Mouse (Mus musculus): ENCODE measurements around the gene Psrc1. TPM values are rescaled to one million over a fixed set of nuclear protein-coding genes. Genes with fewer than 3 reads are reported as not detected.
A peak's percentile ranks its signal among the peaks of the same experiment; 100 is the strongest.

Psrc1 gene
- polyA plus RNA-seq, 1 experiment from 2014 or later = 81.5 TPM

DNA sequence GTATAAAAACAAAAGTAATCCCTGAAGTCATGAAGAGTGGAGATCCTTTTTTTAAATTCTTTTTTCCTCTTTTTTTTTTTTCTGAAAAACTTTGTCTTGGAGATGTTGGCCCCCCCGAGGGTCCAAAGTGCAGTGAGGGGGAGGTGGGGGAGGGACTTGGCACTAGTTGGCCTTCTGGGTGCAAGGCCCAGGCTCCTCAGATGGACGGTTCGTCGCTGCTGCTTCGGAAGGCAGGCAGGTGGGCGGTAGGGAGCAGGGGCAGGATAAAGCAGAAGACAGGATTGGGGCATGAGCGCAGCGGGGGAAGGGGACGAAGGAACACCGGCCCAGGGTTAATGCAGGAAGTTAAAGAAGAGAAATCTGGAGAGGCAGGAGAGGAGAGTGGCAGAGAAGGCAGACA lies 8.7 kb downstream of the Psrc1 start:
- no peaks in the 10 kb centered on the region for H3K9me3 ChIP-seq
- H3K27ac ChIP-seq = no peak overlapping the region; the same call in 1 of the 2 replicates
- no peak for ATAC-seq (ENCODE audit: borderline replicate concordance, extremely low read depth, low FRiP score, low TSS enrichment)
- peak overlapping the region; percentile 34 for H3K4me2 ChIP-seq
- peaks cover 27% of the 10 kb centered on the region for H3K4me1 ChIP-seq
- WGBS = 13% methylated on average over 10 of the region's 10 CpGs
- no peak overlapping the region for H3K4me3 ChIP-seq
- H3K36me3 ChIP-seq = peaks cover 5% of the 10 kb centered on the region
- H3K27me3 ChIP-seq = no peaks in the 10 kb centered on the region
- H3K9ac ChIP-seq = peak overlapping the region; percentile 29; the same call in 1 of the 2 replicates

DNA sequence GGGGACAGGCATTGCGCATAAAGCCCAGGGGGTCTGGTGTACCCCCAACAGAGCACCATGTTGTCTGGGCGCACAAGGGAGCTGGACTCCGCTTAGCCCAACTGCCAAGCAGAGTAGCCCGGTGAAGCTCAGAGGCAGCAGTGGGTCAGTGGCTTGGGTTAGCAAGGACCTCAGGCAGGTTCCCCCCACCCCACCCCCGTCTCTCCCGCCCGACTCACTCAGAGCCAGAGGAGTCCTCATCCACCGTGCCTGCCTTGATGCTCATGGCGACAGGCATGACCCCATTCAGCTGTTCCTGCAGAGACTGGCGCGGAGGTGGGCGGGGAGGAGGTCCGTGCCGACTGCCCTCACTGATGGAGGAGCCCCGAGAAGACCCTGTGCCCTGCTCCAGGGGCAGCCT lies 9.2 kb downstream of the Psrc1 start:
- Histone ChIP-seq H3K4me1 (peaks cover 25% of the 10 kb centered on the region), H3K4me2 (peak overlapping the region; percentile 34), H3K27ac (no peak overlapping the region), H3K4me3 (no peak overlapping the region), H3K36me3 (0 out of 2 replicates have a peak, but pooled peaks cover under 1% of the 10 kb centered on the region), H3K27me3 (no peaks in the 10 kb centered on the region), H3K9me3 (no peaks in the 10 kb centered on the region), H3K9ac (0 out of 2 replicates have a peak overlapping the region, but pooled peaks have one; percentile 29)
- no peak for ATAC-seq (ENCODE audit: borderline replicate concordance, extremely low read depth, low FRiP score, low TSS enrichment)
- 52% methylated on average over 15 of the region's 15 CpGs for WGBS

DNA sequence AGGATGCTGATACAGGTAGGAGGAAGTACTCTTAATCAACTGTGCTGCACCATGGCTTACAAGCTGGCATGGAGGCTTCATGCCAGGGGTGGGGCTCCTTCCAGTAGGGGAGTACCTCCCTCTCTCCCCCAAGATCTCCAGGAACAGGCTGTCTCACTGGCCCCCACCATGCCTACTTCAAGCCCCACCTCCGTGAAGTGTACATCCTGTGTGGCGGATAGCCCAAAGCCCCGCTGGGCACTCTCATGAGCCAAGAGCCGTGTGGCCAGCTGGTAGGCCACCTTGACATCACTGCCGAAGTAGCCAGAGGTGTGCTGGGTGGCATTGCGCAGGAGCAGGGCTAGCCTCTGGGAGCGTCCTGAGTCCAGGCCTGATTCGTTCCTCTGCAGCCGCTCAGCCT lies 14.6 kb downstream of the Psrc1 start:
- H3K9me3 ChIP-seq = no peaks in the 10 kb centered on the region
- no peak overlapping the region for H3K9ac ChIP-seq
- no peaks in the 10 kb centered on the region for H3K27me3 ChIP-seq
- H3K27ac ChIP-seq = no peak overlapping the region
- WGBS = 86% methylated on average over 9 of the region's 9 CpGs
- H3K4me1 ChIP-seq = peaks cover 5% of the 10 kb centered on the region
- no peak for ATAC-seq (ENCODE audit: borderline replicate concordance, extremely low read depth, low FRiP score, low TSS enrichment)
- no peak overlapping the region for H3K4me3 ChIP-seq
- H3K36me3 ChIP-seq = no peaks in the 10 kb centered on the region
- H3K4me2 ChIP-seq = no peak overlapping the region

DNA sequence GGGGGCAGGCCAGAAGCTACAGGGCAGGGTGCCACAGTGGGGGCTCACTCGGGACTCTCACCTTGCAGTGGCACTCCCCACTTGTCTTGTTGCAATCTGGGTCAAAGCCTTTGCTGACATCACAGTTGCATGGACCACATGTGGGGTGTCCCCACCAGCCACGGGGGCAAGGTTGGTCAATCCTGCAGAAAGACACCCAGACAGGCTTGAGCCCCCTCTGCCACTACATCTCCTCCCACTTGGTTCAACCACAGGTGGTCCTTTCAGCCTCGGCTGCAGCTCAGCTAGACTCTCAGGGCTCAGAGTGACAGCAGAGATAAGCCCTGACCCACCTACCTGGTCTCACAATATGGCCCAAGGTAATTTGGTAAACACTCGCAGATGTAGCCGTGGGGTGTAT lies 16.8 kb downstream of the Psrc1 start:
- Histone ChIP-seq H3K36me3 (no peaks in the 10 kb centered on the region), H3K9me3 (no peaks in the 10 kb centered on the region), H3K4me2 (no peak overlapping the region), H3K4me3 (no peak overlapping the region), H3K27me3 (no peaks in the 10 kb centered on the region), H3K9ac (no peak overlapping the region), H3K27ac (no peak overlapping the region), H3K4me1 (peaks cover 5% of the 10 kb centered on the region)
- ATAC-seq (ENCODE audit: borderline replicate concordance, extremely low read depth, low FRiP score, low TSS enrichment) = no peak
- WGBS = 75% methylated on average over 5 of the region's 5 CpGs

DNA sequence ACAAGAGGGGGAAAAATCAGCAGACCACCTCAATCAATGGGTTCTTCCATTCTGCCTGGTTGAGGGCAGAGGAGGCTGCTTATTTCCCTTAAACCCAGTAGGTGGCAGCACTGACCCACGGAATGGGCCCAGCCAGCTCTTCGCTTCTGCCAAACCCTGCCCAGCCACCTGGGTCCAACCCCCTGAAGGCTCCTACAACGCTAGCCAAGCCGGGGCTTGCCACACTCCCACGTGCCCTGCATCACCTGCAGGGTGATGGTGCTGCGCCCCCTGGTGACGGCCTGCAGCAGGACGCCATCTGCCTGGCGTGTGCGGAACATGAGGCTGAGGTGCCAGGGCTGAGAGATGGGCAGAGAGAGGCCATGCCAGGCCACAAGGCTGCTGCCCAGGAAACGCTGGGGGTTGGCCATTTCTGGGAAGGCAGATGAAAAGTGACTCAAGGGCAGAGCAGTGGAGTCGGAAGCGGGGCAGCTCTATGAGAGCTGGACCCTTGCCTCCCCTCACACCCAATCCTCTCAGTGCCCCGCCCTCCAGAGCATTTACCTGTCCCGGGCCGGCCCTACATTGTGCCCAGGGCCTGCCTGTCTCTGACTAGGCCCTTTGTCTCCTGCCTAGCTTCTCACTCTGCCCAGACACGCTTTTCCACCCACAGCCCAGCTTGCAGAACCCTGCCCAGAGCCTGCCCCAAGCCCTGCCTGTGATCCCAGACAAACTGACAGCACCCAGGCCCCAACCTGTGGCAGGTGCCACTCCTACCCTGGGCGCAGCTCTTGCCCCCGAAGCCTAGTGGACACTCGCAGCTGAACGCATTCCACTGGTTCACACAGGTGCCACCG lies 18.3 kb downstream of the Psrc1 start:
- Histone ChIP-seq H3K4me2 (peak overlapping the region; percentile 41), H3K9ac (no peak overlapping the region), H3K36me3 (no peaks in the 10 kb centered on the region), H3K9me3 (no peaks in the 10 kb centered on the region), H3K4me3 (0 out of 2 replicates have a peak overlapping the region, but pooled peaks have one; percentile 8), H3K4me1 (peaks cover 5% of the 10 kb centered on the region), H3K27me3 (no peaks in the 10 kb centered on the region), H3K27ac (0 out of 2 replicates have a peak overlapping the region, but pooled peaks have one; percentile 4)
- ATAC-seq (ENCODE audit: borderline replicate concordance, extremely low read depth, low FRiP score, low TSS enrichment) = peak; percentile 87
- 30% methylated on average over 21 of the region's 22 CpGs for WGBS

DNA sequence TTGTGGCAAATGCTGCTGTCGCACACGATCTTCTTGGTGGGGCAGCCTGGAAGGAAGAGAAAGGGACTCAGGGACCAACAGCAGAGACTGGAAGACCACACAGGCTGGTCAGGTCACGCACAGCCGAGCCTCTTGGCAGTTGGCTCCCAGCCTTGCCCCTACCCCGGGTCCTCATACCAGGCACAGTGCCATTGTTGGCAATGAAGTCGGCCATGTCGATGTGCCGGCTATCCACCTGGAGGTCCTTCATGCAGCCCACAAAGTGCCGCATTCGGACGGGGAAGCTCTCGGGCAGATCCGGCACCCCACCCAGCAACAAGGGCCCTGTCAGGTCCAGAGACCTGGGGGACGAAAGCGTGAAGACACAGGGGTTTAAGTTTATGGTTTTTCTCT lies 18.9 kb downstream of the Psrc1 start:
- H3K4me1 ChIP-seq = peaks cover 5% of the 10 kb centered on the region
- no peaks in the 10 kb centered on the region for H3K36me3 ChIP-seq
- no peaks in the 10 kb centered on the region for H3K27me3 ChIP-seq
- no peaks in the 10 kb centered on the region for H3K9me3 ChIP-seq
- no peak overlapping the region for H3K4me2 ChIP-seq
- H3K4me3 ChIP-seq = no peak overlapping the region
- H3K27ac ChIP-seq = no peak overlapping the region
- WGBS = 82% methylated on average over 15 of the region's 15 CpGs
- no peak overlapping the region for H3K9ac ChIP-seq
- ATAC-seq (ENCODE audit: borderline replicate concordance, extremely low read depth, low FRiP score, low TSS enrichment) = no peak

DNA sequence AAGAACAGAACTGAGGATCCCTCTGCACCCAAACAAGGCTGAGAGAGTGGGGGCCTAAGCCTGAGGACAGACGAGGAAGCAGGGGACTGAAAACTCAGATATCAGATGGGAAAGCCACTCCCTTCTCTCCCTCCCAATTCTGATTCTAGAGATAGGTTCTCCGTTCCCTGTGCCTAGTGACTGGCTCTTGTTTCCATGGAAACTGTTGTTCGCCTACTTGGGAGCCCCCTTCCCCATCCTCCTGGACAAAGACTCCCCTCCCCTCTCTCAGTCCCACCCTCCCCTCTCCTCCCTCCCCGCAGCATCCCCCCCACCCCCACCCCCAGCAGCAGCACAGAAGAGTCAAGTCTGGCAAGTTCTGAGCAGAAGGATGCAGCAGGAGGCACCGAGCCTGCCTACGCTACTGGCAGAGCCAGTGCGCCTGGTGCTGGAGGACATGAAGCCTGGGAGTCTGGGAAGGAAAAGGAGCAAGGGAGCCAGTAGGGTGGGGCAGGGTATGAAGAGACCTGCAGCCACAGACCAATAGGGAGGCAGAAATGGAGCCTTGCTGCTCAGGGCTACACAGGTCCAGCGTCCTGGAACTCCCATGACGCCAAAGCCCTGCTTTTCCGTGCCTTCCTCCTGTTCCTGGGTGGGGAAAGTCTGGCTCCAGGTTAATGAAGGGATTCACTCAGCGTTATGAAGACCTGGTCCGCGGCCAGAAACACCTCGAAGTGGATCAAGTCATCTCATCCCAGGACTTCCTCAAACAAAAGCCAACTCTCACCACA lies 22.1 kb downstream of the Psrc1 start:
- H3K36me3 ChIP-seq = no peaks in the 10 kb centered on the region
- 49% methylated on average over 14 of the region's 14 CpGs for WGBS

DNA sequence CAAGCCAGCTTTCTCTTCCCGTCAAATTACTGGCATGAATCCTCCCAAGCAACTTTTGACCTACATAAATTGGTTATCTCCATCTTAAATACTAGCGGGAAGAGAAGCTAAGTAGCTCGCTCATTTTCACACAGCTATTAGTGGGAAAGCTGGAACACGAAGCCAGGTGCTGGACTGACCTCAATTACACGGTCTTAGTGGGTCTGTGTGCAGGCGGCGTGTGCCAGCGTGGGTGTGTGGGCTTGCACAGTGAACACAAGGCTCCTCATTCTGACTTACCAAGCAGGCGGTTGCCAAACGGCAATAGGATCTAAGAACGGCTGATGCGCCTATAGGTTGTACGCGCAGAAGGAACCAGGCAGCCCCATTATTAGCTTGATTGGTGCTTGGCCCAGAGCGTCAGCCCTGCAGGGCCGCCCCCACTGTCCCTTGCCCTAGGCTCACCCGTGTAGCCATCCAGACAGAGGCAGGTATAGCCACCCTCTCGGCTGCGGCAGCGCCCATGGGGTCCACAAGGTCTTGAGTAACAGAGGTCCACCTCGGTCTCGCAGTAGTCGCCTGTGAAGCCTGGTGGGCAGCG lies 22.8 kb downstream of the Psrc1 start:
- ATAC-seq (ENCODE audit: borderline replicate concordance, extremely low read depth, low FRiP score, low TSS enrichment) = no peak
- WGBS = 88% methylated on average over 24 of the region's 24 CpGs
- H3K27ac ChIP-seq = no peak overlapping the region
- H3K4me2 ChIP-seq = no peak overlapping the region
- peaks cover 14% of the 10 kb centered on the region for H3K4me1 ChIP-seq
- no peaks in the 10 kb centered on the region for H3K36me3 ChIP-seq
- H3K27me3 ChIP-seq = no peaks in the 10 kb centered on the region
- H3K9ac ChIP-seq = no peak overlapping the region
- H3K4me3 ChIP-seq = no peak overlapping the region
- no peaks in the 10 kb centered on the region for H3K9me3 ChIP-seq

More for the DNA sequence above, 22.1 kb downstream of the Psrc1 start:
- H3K4me3 ChIP-seq = no peak overlapping the region
- H3K4me2 ChIP-seq = no peak overlapping the region
- peaks cover 9% of the 10 kb centered on the region for H3K4me1 ChIP-seq
- H3K9ac ChIP-seq = no peak overlapping the region
- no peaks in the 10 kb centered on the region for H3K27me3 ChIP-seq
- ATAC-seq (ENCODE audit: borderline replicate concordance, extremely low read depth, low FRiP score, low TSS enrichment) = no peak
- H3K27ac ChIP-seq = no peak overlapping the region
- H3K9me3 ChIP-seq = no peaks in the 10 kb centered on the region

DNA sequence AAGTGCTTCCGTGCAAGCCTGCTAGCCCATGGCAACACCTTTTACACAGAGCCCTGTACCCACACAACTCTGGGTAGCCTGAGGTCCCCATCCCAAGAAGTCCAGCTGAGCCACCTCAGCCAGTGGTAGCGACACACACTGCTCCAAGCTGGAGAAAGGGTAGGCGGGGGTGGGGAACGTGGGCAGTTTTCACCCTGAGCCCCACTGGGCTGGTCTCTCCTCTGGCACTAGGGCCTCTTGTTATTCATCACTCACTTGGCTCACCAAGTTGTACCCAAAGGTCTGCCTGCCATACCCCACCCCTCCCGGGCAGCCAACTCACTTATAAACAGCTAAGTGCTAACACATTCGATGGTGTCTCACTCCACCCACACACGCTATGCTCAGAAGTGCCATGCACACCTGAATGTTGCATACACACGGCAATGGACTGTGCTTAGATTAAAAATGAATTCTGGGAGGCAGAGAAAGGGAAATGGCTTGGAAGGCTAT lies 24.9 kb downstream of the Psrc1 start:
- ATAC-seq (ENCODE audit: borderline replicate concordance, extremely low read depth, low FRiP score, low TSS enrichment) = no peak
- 77% methylated on average over 8 of the region's 8 CpGs for WGBS
- H3K4me1 ChIP-seq = peaks cover 15% of the 10 kb centered on the region
- no peak overlapping the region for H3K4me3 ChIP-seq
- no peak overlapping the region for H3K9ac ChIP-seq
- no peaks in the 10 kb centered on the region for H3K27me3 ChIP-seq
- H3K9me3 ChIP-seq = no peaks in the 10 kb centered on the region
- no peak overlapping the region for H3K4me2 ChIP-seq
- H3K36me3 ChIP-seq = peaks cover 15% of the 10 kb centered on the region
- H3K27ac ChIP-seq = no peak overlapping the region

DNA sequence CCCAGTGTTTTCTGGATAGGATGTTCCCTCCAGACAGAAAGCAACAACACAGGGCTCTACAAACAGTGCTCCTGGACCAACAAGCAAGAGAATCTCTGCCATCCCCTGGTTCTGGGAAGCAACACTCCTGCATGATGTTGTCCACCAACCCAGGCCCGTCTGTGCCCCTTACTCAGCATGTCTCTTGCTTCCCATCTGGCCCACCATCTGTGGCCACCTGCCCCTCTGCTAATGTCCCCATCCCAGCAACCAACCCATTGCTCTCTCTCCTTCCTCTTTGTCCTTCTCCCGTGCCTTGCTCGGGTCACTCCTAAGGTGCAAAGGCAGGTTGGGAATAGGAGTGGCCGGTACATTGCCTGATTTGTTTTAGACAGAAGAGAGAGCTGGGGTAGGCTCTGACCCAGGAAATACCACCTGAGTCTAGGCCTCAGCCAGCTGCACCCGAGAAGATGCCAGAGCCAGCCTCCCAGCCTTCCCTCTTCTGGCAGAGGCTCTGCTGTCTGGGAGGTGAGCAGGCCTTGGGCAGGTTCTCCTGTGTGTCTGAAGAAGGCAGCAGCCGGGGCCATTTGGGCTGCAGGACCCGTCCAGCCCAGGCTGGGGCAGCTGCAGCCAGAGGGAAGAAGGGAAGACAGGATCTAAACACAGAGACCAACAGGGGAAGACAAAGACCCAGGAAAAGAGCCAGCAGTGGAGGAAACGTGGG lies 26.2 kb downstream of the Psrc1 start:
- Histone ChIP-seq H3K36me3 (peaks cover 23% of the 10 kb centered on the region), H3K9me3 (no peaks in the 10 kb centered on the region), H3K9ac (no peak overlapping the region), H3K27me3 (no peaks in the 10 kb centered on the region), H3K4me3 (no peak overlapping the region), H3K4me1 (peaks cover 17% of the 10 kb centered on the region), H3K27ac (no peak overlapping the region), H3K4me2 (no peak overlapping the region)
- WGBS = 51% methylated on average over 8 of the region's 8 CpGs
- ATAC-seq (ENCODE audit: borderline replicate concordance, extremely low read depth, low FRiP score, low TSS enrichment) = no peak

DNA sequence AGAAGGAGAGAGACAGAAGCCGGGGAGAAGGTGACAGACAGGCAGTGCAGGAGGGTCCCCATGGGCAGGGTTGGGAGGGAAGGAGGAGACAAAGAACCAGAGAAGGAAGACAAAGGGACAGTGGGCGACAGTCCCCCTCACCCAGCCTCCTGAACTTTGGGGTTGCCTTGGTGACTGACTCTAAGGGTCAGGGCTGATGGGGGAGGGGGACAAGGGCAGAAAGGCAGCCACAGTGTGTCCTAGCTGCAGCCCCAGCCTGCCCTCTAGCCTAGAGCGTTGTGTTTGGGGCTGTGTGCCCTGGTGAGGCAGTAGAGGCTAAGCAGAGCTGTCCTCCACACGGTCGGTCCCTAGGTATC lies 26.7 kb downstream of the Psrc1 start:
- 27% methylated on average over 5 of the region's 5 CpGs for WGBS
- no peaks in the 10 kb centered on the region for H3K9me3 ChIP-seq
- no peak overlapping the region for H3K9ac ChIP-seq
- H3K36me3 ChIP-seq = peaks cover 23% of the 10 kb centered on the region
- no peak overlapping the region for H3K4me3 ChIP-seq
- H3K4me2 ChIP-seq = no peak overlapping the region; the same call in 1 of the 2 replicates
- H3K4me1 ChIP-seq = peaks cover 22% of the 10 kb centered on the region
- H3K27ac ChIP-seq = no peak overlapping the region
- H3K27me3 ChIP-seq = no peaks in the 10 kb centered on the region
- ATAC-seq (ENCODE audit: borderline replicate concordance, extremely low read depth, low FRiP score, low TSS enrichment) = no peak; the same call in 1 of the 2 replicates
